In genomic region chr9:69669611-69670550, GRCm38 (mm10) we compare ENCODE assay signal across 9 mouse cellular contexts.
DNase-seq lines count a peak whose midpoint lies in the region; ATAC-seq lines count a peak whose summit lies in the region.
"Had no signal": no experiment of that assay in that cellular context is flagged by ENCODE, and none has a peak within 500 bp of the region (broad histone marks: within the 10 kb centered on the region; RNA-seq: fewer than 3 reads in every experiment).

No protein-coding gene starts in this region.

- no peaks in the 10 kb centered on the region for H3K36me3 ChIP-seq in heart, embryonic 11.5 days (ENCODE audit: control insufficient read depth, insufficient read depth, low read length)
- no peaks in the 10 kb centered on the region for H3K36me3 ChIP-seq in limb, embryonic 10.5 days
- H3K36me3 ChIP-seq in stomach, embryonic 16.5 days (ENCODE audit: control insufficient read depth, insufficient read depth, low read length) = no peaks in the 10 kb centered on the region

- H3K9me3 ChIP-seq in heart, embryonic 11.5 days (replicated peaks; ENCODE audit: control insufficient read depth, low read length) = no peaks in the 10 kb centered on the region
- no peaks in the 10 kb centered on the region for H3K9me3 ChIP-seq in limb, embryonic 10.5 days (replicated peaks)
- H3K9me3 ChIP-seq in stomach, embryonic 16.5 days (replicated peaks; ENCODE audit: control insufficient read depth, low read length) = no peaks in the 10 kb centered on the region

- intact Hi-C loops in heart, postnatal 36 days (cut with DNase I) = no loop called here

- peak overlapping the region; percentile 8; the same call in 1 of the 2 replicates for H3K4me3 ChIP-seq in heart, embryonic 11.5 days (ENCODE audit: low read depth, low read length)
- peak overlapping the region; percentile 41 for H3K4me3 ChIP-seq in limb, embryonic 10.5 days
- no peak overlapping the region for H3K4me3 ChIP-seq in stomach, embryonic 16.5 days (replicated peaks; ENCODE audit: low read length)

- DNase-seq in heart, postnatal 36 days = no peak
- peak; percentile 21 for DNase-seq in thymus, postnatal 0 days (ENCODE audit: low spot score)
- DNase-seq in thymus, adult 18-20 months = no peak
- peak; percentile 64 for DNase-seq in limb, embryonic 10.5 days (ENCODE audit: low spot score)
- DNase-seq in adrenal gland, adult (ENCODE audit: inconsistent age in 2 of 2, low spot score in 1 of 2) = no peak
- DNase-seq in frontal cortex, adult 2 months (ENCODE audit: extremely low spot score in 1 of 2, low spot score in 1 of 2) = no peak

- peaks cover 56% of the 10 kb centered on the region for H3K27me3 ChIP-seq in heart, embryonic 11.5 days (ENCODE audit: control insufficient read depth, insufficient read depth, low read length)
- peaks cover 92% of the 10 kb centered on the region for H3K27me3 ChIP-seq in limb, embryonic 10.5 days (ENCODE audit: low read depth, poor library complexity, severe bottlenecking)
- H3K27me3 ChIP-seq in stomach, embryonic 16.5 days (ENCODE audit: control insufficient read depth, insufficient read depth, low read length) = peaks cover 51% of the 10 kb centered on the region

- no peak for ATAC-seq in heart, embryonic 11.5 days (replicated peaks; ENCODE audit: insufficient number of reproducible peaks, low FRiP score, low TSS enrichment)
- no peak for ATAC-seq in stomach, embryonic 16.5 days (ENCODE audit: insufficient read depth, low FRiP score)

- 3% methylated on average over 25 of the region's 25 CpGs for WGBS in heart, embryonic 11.5 days (ENCODE audit: insufficient replicate concordance)
- 2% methylated on average over 25 of the region's 25 CpGs for WGBS in limb, embryonic 10.5 days
- 4% methylated on average over 25 of the region's 25 CpGs for WGBS in stomach, embryonic 16.5 days

- no peak overlapping the region for H3K9ac ChIP-seq in heart, embryonic 11.5 days (ENCODE audit: low read depth, low read length)
- no peak overlapping the region for H3K9ac ChIP-seq in stomach, embryonic 16.5 days (ENCODE audit: low read length)
- H3K9ac ChIP-seq: liver, embryonic 14.5 days had no signal

- H3K27ac ChIP-seq in heart, embryonic 11.5 days (ENCODE audit: low read depth, low read length) = no peak overlapping the region
- H3K27ac ChIP-seq in limb, embryonic 10.5 days = no peak overlapping the region
- H3K27ac ChIP-seq in stomach, embryonic 16.5 days (ENCODE audit: low read length) = no peak overlapping the region
- H3K27ac ChIP-seq: liver, embryonic 14.5 days had no signal

- H3K4me1 ChIP-seq in heart, embryonic 11.5 days (ENCODE audit: control insufficient read depth, insufficient read depth, low read length) = peaks cover 5% of the 10 kb centered on the region; the same call in 1 of the 2 replicates
- peaks cover 34% of the 10 kb centered on the region for H3K4me1 ChIP-seq in limb, embryonic 10.5 days
- H3K4me1 ChIP-seq in stomach, embryonic 16.5 days (ENCODE audit: control insufficient read depth, insufficient read depth, low read length) = no peaks in the 10 kb centered on the region

- peak overlapping the region; percentile 34 for H3K4me2 ChIP-seq in heart, embryonic 11.5 days
- peak overlapping the region; percentile 17; the same call in 1 of the 2 replicates for H3K4me2 ChIP-seq in stomach, embryonic 16.5 days (ENCODE audit: low read depth, low read length)

Comparison
In these comparisons a context has a peak if more than half of its experiments do, and no peak if none do; other contexts are left out.
1. DNase-seq: peak in thymus, postnatal 0 days (single experiment) and limb, embryonic 10.5 days (single experiment); none in heart, postnatal 36 days (0 of 2), thymus, adult 18-20 months (0 of 2), adrenal gland, adult (0 of 2) and frontal cortex, adult 2 months (0 of 2).